Mouse (Mus musculus) myocyte (in vitro differentiated cells): ENCODE measurements around the gene Rab5c. TPM values are rescaled to one million over a fixed set of nuclear protein-coding genes. Genes with fewer than 3 reads are reported as not detected.
A peak's percentile ranks its signal among the peaks of the same experiment; 100 is the strongest.

Experiments
- H3K27me3 ChIP-seq: one replicate; pipeline ENCODE4 v1.6.1; 2011; ENCODE audit not compliant: control insufficient read depth, insufficient read depth, insufficient read length
- H3K36me3 ChIP-seq: one replicate; pipeline ENCODE4 v1.6.1; 2011; ENCODE audit not compliant: control insufficient read depth, insufficient read depth
- H3K4me2 ChIP-seq: one replicate; pipeline ENCODE4 v1.6.1; 2011; ENCODE audit warnings: low read depth, control low read depth
- H3K4me3 ChIP-seq: one replicate; pipeline ENCODE4 v1.5.1; 2011; ENCODE audit warnings: mild to moderate bottlenecking, control low read depth, moderate library complexity
- H3K79me2 ChIP-seq: one replicate; pipeline ENCODE4 v1.6.1; 2011; ENCODE audit not compliant: control insufficient read depth, insufficient read depth
- H3ac ChIP-seq: one replicate; pipeline ENCODE4 v1.6.1; 2011; ENCODE audit not compliant: control insufficient read depth, insufficient read length
- CEBPB ChIP-seq: IDR thresholded peaks from 2 replicates; pipeline ENCODE4 v1.6.1; 2011; ENCODE audit warnings: mild to moderate bottlenecking, moderate library complexity; ENCODE audit not compliant: poor library complexity, insufficient read depth, severe bottlenecking
- E2F4 ChIP-seq: IDR thresholded peaks from one replicate; pipeline ENCODE4 v1.6.1; 2011; ENCODE audit warnings: mild to moderate bottlenecking, control low read depth, moderate library complexity; ENCODE audit not compliant: insufficient read depth
- MAX ChIP-seq: IDR thresholded peaks from one replicate; pipeline ENCODE4 v1.6.1; 2011; ENCODE audit warnings: low read depth, mild to moderate bottlenecking, control low read depth
- MYOD1 ChIP-seq, 3 experiments: IDR thresholded peaks; one replicate each; pipeline ENCODE4 v1.6.1; 2011; ENCODE audit warnings: control low read depth in 2 of 3, low read depth in 2 of 3, mild to moderate bottlenecking in 2 of 3, moderate library complexity in 1 of 3; ENCODE audit not compliant: insufficient read length in 2 of 3, control insufficient read depth in 1 of 3
- MYOG ChIP-seq, 3 experiments: IDR thresholded peaks; one replicate each; pipeline ENCODE4 v1.6.1; 2011; ENCODE audit warnings: control low read depth in 2 of 3, low read depth in 2 of 3, mild to moderate bottlenecking in 2 of 3; ENCODE audit not compliant: insufficient read length in 2 of 3, control insufficient read depth in 1 of 3, insufficient read depth in 1 of 3
- POLR2A ChIP-seq: IDR thresholded peaks from one replicate; pipeline ENCODE4 v1.6.1; 2011; ENCODE audit warnings: low read depth, mild to moderate bottlenecking, control low read depth, moderate library complexity; ENCODE audit not compliant: insufficient read length
- POLR2AphosphoS2 ChIP-seq: IDR thresholded peaks from one replicate; pipeline ENCODE4 v1.6.1; 2011; ENCODE audit warnings: low read depth, control low read depth; ENCODE audit not compliant: insufficient read length
- REST ChIP-seq: IDR thresholded peaks from one replicate; pipeline ENCODE4 v1.6.1; 2011; ENCODE audit warnings: mild to moderate bottlenecking, control low read depth, moderate library complexity; ENCODE audit not compliant: insufficient read depth, insufficient read length
- SRF ChIP-seq: IDR thresholded peaks from one replicate; pipeline ENCODE4 v1.6.1; 2011; ENCODE audit warnings: low read depth; ENCODE audit not compliant: control insufficient read depth, insufficient read length
- TCF12 ChIP-seq: IDR thresholded peaks from one replicate; pipeline ENCODE4 v1.6.1; 2011; ENCODE audit warnings: mild to moderate bottlenecking, control low read depth; ENCODE audit not compliant: poor library complexity, insufficient read depth, severe bottlenecking
- TCF3 ChIP-seq: IDR thresholded peaks from one replicate; pipeline ENCODE4 v1.6.1; 2011; ENCODE audit warnings: low read depth, control low read depth; ENCODE audit not compliant: insufficient read length
- USF1 ChIP-seq: IDR thresholded peaks from one replicate; pipeline ENCODE4 v1.6.1; 2011; ENCODE audit warnings: low read depth, mild to moderate bottlenecking, control low read depth, moderate library complexity
- polyA plus RNA-seq: library from polyadenylated mRNA; unstranded; fragments of >200 nt; fragmentation: generic; extraction: Trizol; gene quantifications from one replicate; pipeline ENCODE4 v1.2.1, GENCODE M21; 2012; ENCODE audit warnings: missing spikeins

Gene Rab5c
- polyA plus RNA-seq, 1 experiment = 128 TPM

- peak within 1 kb of the TSS; percentile 71 for H3K4me2 ChIP-seq
- peak within 1 kb of the TSS; percentile 44 for H3K4me3 ChIP-seq
- no peak within 1 kb of the TSS for H3ac ChIP-seq
- no peaks in the 10 kb centered on the region for H3K79me2 ChIP-seq
- no peaks in the 10 kb centered on the region for H3K36me3 ChIP-seq
- peak; percentile 62 for TF ChIP-seq SRF
- TF ChIP-seq TCF12 = no peak
- H3K27me3 ChIP-seq = no peaks in the 10 kb centered on the region
Measured at GRCm38 (mm10) chr11:100770646-100771408, 32.8 kb upstream of the Rab5c start, which contains the start of gene Ghdc. Gene Ghdc, minus strand, starts transcription at chr11:100770957.

- peak overlapping the region; percentile 44 for H3K4me3 ChIP-seq
- peak overlapping the region; percentile 71 for H3K4me2 ChIP-seq
- no peak overlapping the region for H3ac ChIP-seq
- H3K36me3 ChIP-seq = no peaks in the 10 kb centered on the region
- TF ChIP-seq MYOD1 (IDR thresholded peaks at IDR 0.05; ENCODE audit: control insufficient read depth in 1 of 3, insufficient read length in 2 of 3, low read depth in 2 of 3) = no peak
- TF ChIP-seq USF1 = no peak
- TF ChIP-seq REST = no peak
- TF ChIP-seq POLR2A = no peak
- no peak for TF ChIP-seq POLR2AphosphoS2
- TF ChIP-seq TCF3 = no peak
- TF ChIP-seq E2F4 = no peak
- TF ChIP-seq TCF12 = no peak
- TF ChIP-seq MYOG (IDR thresholded peaks at IDR 0.05; ENCODE audit: control insufficient read depth in 1 of 3, insufficient read depth in 1 of 3, insufficient read length in 2 of 3, low read depth in 2 of 3) = no peak
- TF ChIP-seq CEBPB = no peak
- TF ChIP-seq MAX = no peak
- TF ChIP-seq SRF = no peak
- no peaks in the 10 kb centered on the region for H3K27me3 ChIP-seq
- no peaks in the 10 kb centered on the region for H3K79me2 ChIP-seq
Measured at GRCm38 (mm10) chr11:100769980-100770379, 32.0 kb upstream of the Rab5c start.

GRCm38 (mm10) chr11:100767871-100768270 lies 29.9 kb upstream of the Rab5c start:
- TF ChIP-seq TCF3 = no peak
- TF ChIP-seq TCF12 = no peak
- TF ChIP-seq REST = no peak
- TF ChIP-seq POLR2AphosphoS2 = no peak
- no peak for TF ChIP-seq SRF
- no peak for TF ChIP-seq USF1
- no peak for TF ChIP-seq MAX
- no peak for TF ChIP-seq MYOD1 (IDR thresholded peaks at IDR 0.05; ENCODE audit: control insufficient read depth in 1 of 3, insufficient read length in 2 of 3, low read depth in 2 of 3)
- TF ChIP-seq CEBPB = no peak
- no peak for TF ChIP-seq POLR2A
- no peak for TF ChIP-seq MYOG (IDR thresholded peaks at IDR 0.05; ENCODE audit: control insufficient read depth in 1 of 3, insufficient read depth in 1 of 3, insufficient read length in 2 of 3, low read depth in 2 of 3)
- no peak for TF ChIP-seq E2F4
- no peak overlapping the region for H3K4me2 ChIP-seq
- H3K27me3 ChIP-seq = peaks cover 3% of the 10 kb centered on the region
- H3K79me2 ChIP-seq = no peaks in the 10 kb centered on the region
- no peak overlapping the region for H3ac ChIP-seq
- no peak overlapping the region for H3K4me3 ChIP-seq
- no peaks in the 10 kb centered on the region for H3K36me3 ChIP-seq

- Histone ChIP-seq H3K36me3 (no peaks in the 10 kb centered on the region), H3K79me2 (no peaks in the 10 kb centered on the region), H3K4me2 (no peak overlapping the region), H3K4me3 (no peak overlapping the region), H3ac (no peak overlapping the region), H3K27me3 (peaks cover 15% of the 10 kb centered on the region)
- TF ChIP-seq MYOG (IDR thresholded peaks at IDR 0.05; ENCODE audit: control insufficient read depth in 1 of 3, insufficient read depth in 1 of 3, insufficient read length in 2 of 3, low read depth in 2 of 3) = no peak
Measured at GRCm38 (mm10) chr11:100766726-100767125, 28.7 kb upstream of the Rab5c start.

- no peak within 1 kb of the TSS for H3ac ChIP-seq
- H3K4me3 ChIP-seq = no peak within 1 kb of the TSS
- no peaks in the 10 kb centered on the region for H3K79me2 ChIP-seq
- H3K27me3 ChIP-seq = peaks cover 48% of the 10 kb centered on the region
- TF ChIP-seq TCF3 = no peak
- TF ChIP-seq E2F4 = no peak
- TF ChIP-seq MYOD1 (IDR thresholded peaks at IDR 0.05; ENCODE audit: control insufficient read depth in 1 of 3, insufficient read length in 2 of 3, low read depth in 2 of 3) = no peak
- TF ChIP-seq MAX = no peak
- TF ChIP-seq MYOG (IDR thresholded peaks at IDR 0.05; ENCODE audit: control insufficient read depth in 1 of 3, insufficient read depth in 1 of 3, insufficient read length in 2 of 3, low read depth in 2 of 3) = no peak
- no peak for TF ChIP-seq POLR2AphosphoS2
- TF ChIP-seq POLR2A = no peak
- no peak for TF ChIP-seq CEBPB
- no peak for TF ChIP-seq SRF
- TF ChIP-seq TCF12 = no peak
- no peak for TF ChIP-seq REST
- TF ChIP-seq USF1 = no peak
- no peaks in the 10 kb centered on the region for H3K36me3 ChIP-seq
- no peak within 1 kb of the TSS for H3K4me2 ChIP-seq
Measured at GRCm38 (mm10) chr11:100762831-100763230, 24.8 kb upstream of the Rab5c start, which contains the start of gene Hcrt. Gene Hcrt, minus strand, starts transcription at chr11:100762931.
